Mouse (Mus musculus): ENCODE measurements around the gene Defb22. TPM values are rescaled to one million over a fixed set of nuclear protein-coding genes. Genes with fewer than 3 reads are reported as not detected.

The Defb22 gene
- not detected in 2 replicates for polyA plus RNA-seq (2016; fragmentation: Nextera tagmentation; extraction: Ambion mirVana)

DNA sequence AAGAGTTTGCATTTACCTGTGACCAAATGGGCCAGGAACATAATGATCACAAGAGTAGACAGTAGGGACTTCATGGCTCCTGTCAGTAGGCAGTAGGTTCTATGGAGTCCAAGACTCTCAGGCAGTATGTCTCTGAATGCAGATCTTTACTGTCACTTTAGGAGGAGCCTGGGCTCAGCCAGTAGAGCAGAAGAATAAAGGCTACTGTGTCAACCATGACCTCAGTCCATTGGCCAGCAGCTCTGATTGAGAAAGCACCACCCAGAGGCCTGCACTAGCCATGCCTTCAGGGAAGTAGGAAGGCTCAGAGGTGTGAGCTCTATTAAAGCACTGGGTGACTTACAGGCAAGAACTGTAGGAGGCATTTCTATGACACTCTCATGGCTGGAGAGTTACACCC lies at the start of gene Defb22:
Gene Defb22, minus strand, starts transcription at position 101 of the 400 bp plus-strand sequence.
- no peak for DNase-seq (ENCODE audit: low spot score)
- no peak within 1 kb of the TSS for H3K4me3 ChIP-seq

DNA sequence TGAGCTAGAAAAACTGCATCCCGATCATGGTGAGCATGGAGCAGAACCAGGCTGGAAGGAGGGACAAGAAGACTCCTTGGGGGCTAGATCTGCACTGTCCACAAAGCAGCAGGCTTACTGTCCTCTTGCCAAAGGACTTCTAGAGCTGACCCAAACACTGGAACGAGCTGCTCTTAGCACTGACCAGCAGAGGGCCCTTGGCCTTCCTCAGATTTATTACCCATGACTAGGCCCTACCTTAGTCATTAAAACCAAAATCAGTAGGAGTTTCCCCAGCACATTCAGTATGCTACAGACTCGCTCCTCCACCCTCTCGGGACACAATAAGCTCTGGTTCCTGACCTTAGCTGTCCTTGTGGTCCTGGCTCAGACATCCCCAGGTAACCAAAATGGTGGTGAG lies 28.0 kb upstream of the Defb22 start, which contains the start of gene Defb28:
Gene Defb28, plus strand, starts transcription at position 275 of the 400 bp plus-strand sequence.
- whole genome bisulfite sequencing = 74% methylated on average over 4 of the region's 4 CpGs
- Histone ChIP-seq H3K4me3 (no peak within 1 kb of the TSS), H3K27me3 (replicated peaks; ENCODE audit: low read depth, poor library complexity, severe bottlenecking) (no peaks in the 10 kb centered on the region), H3K27ac (replicated peaks) (no peak within 1 kb of the TSS), H3K9me3 (no peaks in the 10 kb centered on the region), H3K36me3 (replicated peaks) (no peaks in the 10 kb centered on the region), H3K4me1 (no peaks in the 10 kb centered on the region)
- DNase-seq (ENCODE audit: low spot score) = no peak

More for the DNA sequence above, at the start of gene Defb22:
- Histone ChIP-seq H3K36me3 (replicated peaks) (no peaks in the 10 kb centered on the region), H3K9me3 (no peaks in the 10 kb centered on the region), H3K27ac (replicated peaks) (no peak within 1 kb of the TSS), H3K4me1 (no peaks in the 10 kb centered on the region), H3K27me3 (replicated peaks; ENCODE audit: low read depth, poor library complexity, severe bottlenecking) (no peaks in the 10 kb centered on the region)

DNA sequence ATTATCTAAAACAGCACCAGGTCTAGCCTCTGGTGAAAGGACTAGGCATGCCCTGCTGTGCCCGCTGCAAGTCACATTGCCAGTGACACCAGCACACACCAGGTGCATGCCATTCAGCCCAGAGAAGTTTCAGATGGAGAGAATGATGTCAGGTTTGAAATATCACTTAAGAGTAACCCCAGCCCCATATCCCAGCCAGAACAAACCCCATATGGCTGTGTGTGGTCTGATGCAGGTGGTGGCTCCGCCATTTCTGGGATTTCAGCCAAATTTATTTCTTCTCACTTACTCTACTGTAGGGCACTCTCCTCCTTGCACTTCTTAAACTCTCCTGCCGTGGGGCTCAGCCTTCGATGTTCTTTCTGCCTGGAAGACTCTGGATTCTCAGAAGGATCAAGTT lies 26.1 kb upstream of the Defb22 start:
- no peak for DNase-seq (ENCODE audit: low spot score)
- no peaks in the 10 kb centered on the region for H3K9me3 ChIP-seq
- 82% methylated on average over 4 of the region's 4 CpGs for WGBS
- no peaks in the 10 kb centered on the region for H3K4me1 ChIP-seq
- H3K27me3 ChIP-seq (replicated peaks; ENCODE audit: low read depth, poor library complexity, severe bottlenecking) = no peaks in the 10 kb centered on the region
- no peaks in the 10 kb centered on the region for H3K36me3 ChIP-seq (replicated peaks)
- no peak overlapping the region for H3K27ac ChIP-seq (replicated peaks)
- H3K4me3 ChIP-seq = no peak overlapping the region

DNA sequence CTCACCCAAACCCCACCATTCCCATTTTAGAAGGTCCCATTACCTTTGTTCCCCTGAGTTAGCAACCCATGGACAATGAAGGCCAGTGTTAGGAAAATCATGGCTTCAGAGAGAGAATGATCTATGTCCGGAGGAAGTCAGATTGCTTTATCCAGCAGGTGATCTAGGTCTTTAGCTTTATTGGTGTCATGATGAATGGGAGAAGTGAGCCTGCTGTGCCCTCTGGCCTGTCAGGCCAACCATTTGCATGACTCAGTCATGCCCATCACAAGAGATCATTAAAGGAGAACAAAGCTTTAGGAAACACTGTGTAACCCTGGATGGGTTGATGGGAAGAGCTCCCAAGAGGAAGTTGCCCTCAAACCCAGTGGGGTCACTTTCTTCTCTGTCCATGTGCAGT lies 21.7 kb upstream of the Defb22 start, which contains the start of gene Defb26:
Gene Defb26, minus strand, starts transcription at position 101 of the 400 bp plus-strand sequence.
- Histone ChIP-seq H3K27ac (replicated peaks) (no peak within 1 kb of the TSS), H3K4me3 (no peak within 1 kb of the TSS), H3K9me3 (no peaks in the 10 kb centered on the region), H3K36me3 (replicated peaks) (no peaks in the 10 kb centered on the region), H3K4me1 (no peaks in the 10 kb centered on the region), H3K27me3 (replicated peaks; ENCODE audit: low read depth, poor library complexity, severe bottlenecking) (no peaks in the 10 kb centered on the region)
- DNase-seq (ENCODE audit: low spot score) = no peak
- 82% methylated on average over 1 of the region's 1 CpGs for WGBS

DNA sequence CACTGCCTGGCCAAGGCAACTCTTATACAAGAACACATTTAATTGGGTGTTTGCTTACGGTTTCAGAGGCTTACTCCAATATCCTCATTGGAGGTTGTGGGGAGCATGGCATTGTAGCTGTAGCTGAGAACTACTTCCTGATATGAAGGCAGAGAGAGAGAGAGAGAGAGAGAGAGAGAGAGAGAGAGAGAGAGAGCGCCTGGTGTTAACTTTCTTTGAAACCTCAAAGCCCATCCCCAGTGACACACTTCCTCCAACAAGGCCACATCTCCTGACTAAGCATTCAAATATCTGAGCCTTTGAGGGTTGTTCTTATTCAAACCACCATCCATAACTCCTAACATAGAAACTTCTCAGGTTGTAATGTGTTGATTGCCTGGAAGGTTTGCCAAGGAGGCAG lies 14.0 kb upstream of the Defb22 start:
- Histone ChIP-seq H3K27ac (replicated peaks) (no peak overlapping the region), H3K4me3 (no peak overlapping the region), H3K27me3 (replicated peaks; ENCODE audit: low read depth, poor library complexity, severe bottlenecking) (no peaks in the 10 kb centered on the region), H3K4me1 (no peaks in the 10 kb centered on the region), H3K36me3 (replicated peaks) (no peaks in the 10 kb centered on the region), H3K9me3 (no peaks in the 10 kb centered on the region)
- 85% methylated on average over 2 of the region's 2 CpGs for WGBS
- DNase-seq (ENCODE audit: low spot score) = no peak

DNA sequence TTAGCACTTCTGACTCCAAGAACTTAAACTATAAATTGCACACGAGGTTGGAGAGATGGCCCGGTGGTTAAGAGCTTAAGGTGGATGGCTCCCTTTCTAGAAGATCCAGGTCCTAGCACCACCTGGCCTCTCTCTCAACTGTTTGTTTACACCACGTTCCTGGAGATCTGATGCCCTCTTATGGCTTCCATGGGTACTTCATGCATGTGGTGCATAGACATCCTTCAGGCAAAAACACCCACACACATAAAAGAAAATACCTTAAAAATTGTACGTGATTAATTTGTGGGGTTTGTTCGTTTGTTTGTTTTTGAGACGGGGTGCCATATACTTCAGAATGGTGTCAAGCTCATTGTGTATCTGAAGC lies 10.9 kb upstream of the Defb22 start:
- no peaks in the 10 kb centered on the region for H3K27me3 ChIP-seq (replicated peaks; ENCODE audit: low read depth, poor library complexity, severe bottlenecking)
- H3K4me1 ChIP-seq = no peaks in the 10 kb centered on the region
- H3K9me3 ChIP-seq = no peaks in the 10 kb centered on the region
- H3K27ac ChIP-seq (replicated peaks) = no peak overlapping the region
- no peaks in the 10 kb centered on the region for H3K36me3 ChIP-seq (replicated peaks)
- H3K4me3 ChIP-seq = no peak overlapping the region
- no peak for DNase-seq (ENCODE audit: low spot score)
- WGBS = 81% methylated on average over 6 of the region's 6 CpGs

DNA sequence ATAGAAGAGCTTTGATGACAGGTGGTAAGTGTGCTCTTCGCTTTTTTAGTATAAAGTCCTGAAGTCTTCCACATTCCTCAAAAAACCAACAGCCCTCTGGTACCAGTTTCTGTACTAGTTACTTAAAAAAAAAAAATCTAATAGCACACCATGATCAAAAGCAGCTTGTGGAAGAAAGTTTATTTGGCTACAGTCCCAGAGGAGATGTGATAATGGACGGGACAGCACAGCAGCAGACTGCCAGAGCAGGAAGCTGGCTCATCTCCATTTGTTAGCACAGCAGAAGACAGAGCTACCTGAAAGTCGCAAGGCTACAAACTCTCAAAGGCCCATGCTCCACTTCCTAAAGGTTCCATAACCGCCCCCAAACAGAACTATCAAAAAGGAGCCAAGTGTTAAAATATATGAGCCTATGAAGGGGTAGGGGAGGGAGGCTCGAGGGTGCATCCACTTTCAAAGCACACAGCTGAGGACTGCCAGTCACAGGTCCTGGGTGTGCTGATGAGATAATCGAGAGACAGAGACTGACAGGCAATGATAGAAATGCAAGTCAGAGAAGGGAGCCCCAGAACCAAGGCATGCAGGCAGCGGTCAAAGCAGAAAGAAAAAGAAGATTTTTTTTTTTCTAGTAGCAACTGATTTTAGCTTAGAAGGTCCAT lies 10.4 kb upstream of the Defb22 start:
- Histone ChIP-seq H3K27me3 (replicated peaks; ENCODE audit: low read depth, poor library complexity, severe bottlenecking) (no peaks in the 10 kb centered on the region), H3K4me1 (no peaks in the 10 kb centered on the region), H3K27ac (replicated peaks) (no peak overlapping the region), H3K4me3 (no peak overlapping the region), H3K36me3 (replicated peaks) (no peaks in the 10 kb centered on the region), H3K9me3 (no peaks in the 10 kb centered on the region)
- 77% methylated on average over 7 of the region's 7 CpGs for WGBS
- DNase-seq (ENCODE audit: low spot score) = no peak

DNA sequence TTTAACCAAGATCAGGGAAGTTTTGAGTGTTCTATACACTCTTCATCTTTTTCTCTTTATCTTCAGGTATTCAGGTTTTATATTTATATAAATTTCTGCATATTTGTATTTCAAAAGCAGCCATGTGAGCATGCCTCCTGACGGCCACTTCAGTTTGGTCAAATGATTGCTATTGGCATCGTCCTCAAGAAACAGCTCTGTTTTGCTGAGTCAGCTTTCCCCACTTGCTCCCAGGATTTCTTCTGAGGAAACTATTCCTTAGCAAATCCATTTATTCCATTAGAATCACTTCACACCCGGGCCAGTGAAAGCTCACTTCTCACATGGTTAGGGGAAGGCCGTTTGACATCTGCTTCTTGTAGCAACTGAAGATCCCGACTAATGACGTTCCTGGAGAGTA lies 8.1 kb upstream of the Defb22 start:
- no peaks in the 10 kb centered on the region for H3K4me1 ChIP-seq
- no peak overlapping the region for H3K4me3 ChIP-seq
- WGBS = 78% methylated on average over 6 of the region's 6 CpGs

DNA sequence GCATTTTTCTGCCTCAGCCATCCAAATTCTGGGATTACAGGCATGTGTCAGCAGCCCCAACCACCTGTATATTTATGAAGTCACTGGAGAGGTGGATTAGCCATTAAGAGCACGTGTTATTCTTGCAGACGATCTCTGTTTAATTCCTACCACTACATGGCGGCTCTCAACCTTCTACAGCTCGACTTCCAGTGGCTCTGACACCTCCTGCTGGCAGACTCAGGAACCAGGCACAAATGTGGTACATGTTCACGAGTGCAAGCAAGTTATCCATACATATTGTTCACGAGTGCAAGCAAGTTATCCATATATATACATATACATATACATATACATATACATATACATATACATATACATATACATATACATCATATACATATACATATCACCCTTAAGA lies 3.2 kb upstream of the Defb22 start:
- Histone ChIP-seq H3K27ac (replicated peaks) (no peak overlapping the region), H3K9me3 (no peaks in the 10 kb centered on the region), H3K4me1 (no peaks in the 10 kb centered on the region), H3K27me3 (replicated peaks; ENCODE audit: low read depth, poor library complexity, severe bottlenecking) (no peaks in the 10 kb centered on the region), H3K4me3 (no peak overlapping the region), H3K36me3 (replicated peaks) (no peaks in the 10 kb centered on the region)
- 77% methylated on average over 6 of the region's 6 CpGs for WGBS
- DNase-seq (ENCODE audit: low spot score) = no peak

More for the DNA sequence above, 8.1 kb upstream of the Defb22 start:
- Histone ChIP-seq H3K36me3 (replicated peaks) (no peaks in the 10 kb centered on the region), H3K27me3 (replicated peaks; ENCODE audit: low read depth, poor library complexity, severe bottlenecking) (no peaks in the 10 kb centered on the region), H3K27ac (replicated peaks) (no peak overlapping the region), H3K9me3 (no peaks in the 10 kb centered on the region)
- DNase-seq (ENCODE audit: low spot score) = no peak

DNA sequence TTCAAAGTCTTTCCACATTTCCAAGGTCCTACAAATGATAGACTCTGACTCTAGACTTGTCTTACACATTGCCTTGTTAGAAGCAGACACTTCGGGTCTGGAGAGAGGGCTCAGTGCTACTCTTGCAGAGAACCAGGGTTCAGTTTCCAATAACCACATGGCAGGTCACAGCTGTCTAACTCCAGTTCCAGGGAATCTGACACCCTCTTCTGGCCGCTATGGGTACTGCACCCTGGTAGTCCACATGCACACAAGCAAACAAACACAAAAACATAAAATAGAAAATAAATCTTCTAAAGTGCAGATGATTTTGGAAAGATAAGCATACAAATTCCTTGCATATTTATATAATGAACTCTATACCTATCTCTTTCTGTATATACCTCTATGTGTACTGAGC lies 2.9 kb downstream of the Defb22 start:
- H3K4me3 ChIP-seq = no peak overlapping the region
- no peak overlapping the region for H3K27ac ChIP-seq (replicated peaks)
- WGBS = 77% methylated on average over 2 of the region's 2 CpGs
- no peaks in the 10 kb centered on the region for H3K9me3 ChIP-seq
- H3K36me3 ChIP-seq (replicated peaks) = no peaks in the 10 kb centered on the region
- DNase-seq (ENCODE audit: low spot score) = peak; percentile 14
- no peaks in the 10 kb centered on the region for H3K4me1 ChIP-seq
- no peaks in the 10 kb centered on the region for H3K27me3 ChIP-seq (replicated peaks; ENCODE audit: low read depth, poor library complexity, severe bottlenecking)

DNA sequence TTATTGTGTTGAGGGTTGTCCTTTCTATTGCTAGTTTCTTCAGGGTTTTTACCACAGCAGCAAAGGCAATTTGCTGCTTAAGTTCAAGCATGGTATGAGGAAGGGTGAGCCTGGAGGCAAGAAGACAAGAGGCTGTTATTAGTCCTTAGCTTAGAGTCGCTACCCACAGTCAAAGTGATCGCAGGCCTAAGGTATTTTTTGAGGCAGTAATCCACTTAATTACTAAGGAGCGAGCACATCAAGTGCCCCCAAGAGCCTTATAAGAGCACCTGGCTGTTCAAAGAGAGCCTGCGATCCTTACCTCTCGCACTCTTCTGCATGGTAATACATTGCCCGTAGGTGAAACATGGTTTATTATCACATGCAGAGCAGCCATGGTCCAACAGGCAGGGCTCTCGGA lies 8.2 kb downstream of the Defb22 start:
- no peak overlapping the region for H3K4me3 ChIP-seq
- H3K27ac ChIP-seq (replicated peaks) = no peak overlapping the region

DNA sequence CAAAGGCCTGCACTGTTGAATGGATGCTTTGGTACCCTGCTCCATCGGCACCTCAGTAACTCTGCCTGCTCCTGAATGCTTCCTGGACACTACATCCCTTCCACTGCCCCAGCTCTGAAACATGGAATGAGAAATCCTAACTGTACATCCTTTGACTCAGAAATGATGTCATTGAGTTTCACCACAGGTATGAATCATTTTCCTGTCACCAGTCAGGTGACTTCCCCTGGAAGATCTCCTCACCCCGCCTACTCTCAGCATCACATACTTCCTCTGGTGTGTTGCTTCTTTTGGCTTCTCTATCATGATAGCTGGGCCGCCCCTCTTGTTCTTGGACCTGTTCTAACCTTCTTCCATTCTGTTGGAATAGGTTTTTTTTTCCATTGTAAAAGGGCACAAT lies 9.1 kb downstream of the Defb22 start:
- 87% methylated on average over 3 of the region's 3 CpGs for WGBS
- H3K4me1 ChIP-seq = no peaks in the 10 kb centered on the region
- H3K36me3 ChIP-seq (replicated peaks) = no peaks in the 10 kb centered on the region
- no peaks in the 10 kb centered on the region for H3K27me3 ChIP-seq (replicated peaks; ENCODE audit: low read depth, poor library complexity, severe bottlenecking)
- H3K9me3 ChIP-seq = no peaks in the 10 kb centered on the region
- no peak overlapping the region for H3K4me3 ChIP-seq
- no peak for DNase-seq (ENCODE audit: low spot score)
- H3K27ac ChIP-seq (replicated peaks) = no peak overlapping the region

More for the DNA sequence above, 8.2 kb downstream of the Defb22 start:
- 82% methylated on average over 7 of the region's 7 CpGs for WGBS
- no peak for DNase-seq (ENCODE audit: low spot score)
- H3K4me1 ChIP-seq = no peaks in the 10 kb centered on the region
- H3K27me3 ChIP-seq (replicated peaks; ENCODE audit: low read depth, poor library complexity, severe bottlenecking) = no peaks in the 10 kb centered on the region
- no peaks in the 10 kb centered on the region for H3K9me3 ChIP-seq
- H3K36me3 ChIP-seq (replicated peaks) = no peaks in the 10 kb centered on the region

DNA sequence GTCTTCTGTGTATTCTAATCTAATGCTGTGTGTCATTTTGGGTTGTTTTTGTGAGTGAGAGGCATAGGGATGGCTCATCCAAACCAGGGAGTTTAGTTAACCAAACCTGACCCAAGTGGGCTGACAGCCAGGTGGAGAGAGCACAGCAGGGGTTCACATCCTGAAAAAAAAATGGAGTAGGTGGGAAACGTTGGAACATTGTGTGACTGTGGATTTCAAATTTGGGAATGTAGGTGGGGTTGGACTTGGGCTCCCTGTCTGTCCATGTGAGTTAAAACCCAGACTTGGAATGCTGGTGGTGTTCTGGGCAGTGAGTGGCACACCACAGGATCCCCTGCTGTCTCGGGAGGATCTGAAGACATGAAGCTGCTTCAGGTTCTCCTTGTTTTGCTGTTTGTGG lies 13.2 kb downstream of the Defb22 start, which contains the start of gene Defb20:
Gene Defb20, plus strand, starts transcription at position 301 of the 400 bp plus-strand sequence.
- Histone ChIP-seq H3K4me1 (no peaks in the 10 kb centered on the region), H3K9me3 (no peaks in the 10 kb centered on the region), H3K27ac (replicated peaks) (no peak within 1 kb of the TSS), H3K27me3 (replicated peaks; ENCODE audit: low read depth, poor library complexity, severe bottlenecking) (no peaks in the 10 kb centered on the region), H3K36me3 (replicated peaks) (no peaks in the 10 kb centered on the region), H3K4me3 (no peak within 1 kb of the TSS)
- 67% methylated on average over 2 of the region's 2 CpGs for WGBS
- DNase-seq (ENCODE audit: low spot score) = no peak

Measured in embryonic facial prominence, embryonic 10.5 days (tissue).